Mouse (Mus musculus): ENCODE results near the gene Kng1. TPM values are rescaled to one million over a fixed set of nuclear protein-coding genes. Genes with fewer than 3 reads are reported as not detected.

The Kng1 gene
- polyA plus RNA-seq, 1 experiment from 2014 or later, result not detected

- no peaks in the 10 kb centered on the region for H3K9me3 ChIP-seq (ENCODE audit: control insufficient read depth, low read length)
- ATAC-seq (ENCODE audit: insufficient number of reproducible peaks, insufficient read depth, low FRiP score, low read depth), result no peak
- peak overlapping the region; percentile 96 for H3K4me2 ChIP-seq (ENCODE audit: low read length)
- H3K9ac ChIP-seq (ENCODE audit: low read length), result peak overlapping the region; percentile 99
- H3K4me3 ChIP-seq (ENCODE audit: control insufficient read depth in 1 of 2, insufficient read depth in 1 of 2, low read depth in 1 of 2, low read length in 2 of 2), result peak overlapping the region; percentile 84 to 98; a peak in 3 of 4 replicates
- no peaks in the 10 kb centered on the region for H3K27me3 ChIP-seq (ENCODE audit: control insufficient read depth, insufficient read depth, low read length)
- peak overlapping the region in 1 of 2 experiments; percentile 99; a peak in 2 of 4 replicates for H3K27ac ChIP-seq (replicated peaks in 1 of 2; ENCODE audit: control insufficient read depth in 1 of 2, insufficient read depth in 1 of 2, low read depth in 2 of 2, low read length in 2 of 2)
- 3% methylated on average over 5 of the region's 5 CpGs for WGBS
- peaks cover 54% of the 10 kb centered on the region for H3K36me3 ChIP-seq (ENCODE audit: control insufficient read depth, insufficient read depth, low read length)
- peaks cover 0 to 19% of the 10 kb centered on the region in 2 experiments; a peak in 2 of 4 replicates for H3K4me1 ChIP-seq (ENCODE audit: control insufficient read depth in 2 of 2, insufficient read depth in 2 of 2, low read length in 2 of 2)
Observed at GRCm38 (mm10) chr16:23108943-23109342, 51.3 kb downstream of the Kng1 start.

DNA sequence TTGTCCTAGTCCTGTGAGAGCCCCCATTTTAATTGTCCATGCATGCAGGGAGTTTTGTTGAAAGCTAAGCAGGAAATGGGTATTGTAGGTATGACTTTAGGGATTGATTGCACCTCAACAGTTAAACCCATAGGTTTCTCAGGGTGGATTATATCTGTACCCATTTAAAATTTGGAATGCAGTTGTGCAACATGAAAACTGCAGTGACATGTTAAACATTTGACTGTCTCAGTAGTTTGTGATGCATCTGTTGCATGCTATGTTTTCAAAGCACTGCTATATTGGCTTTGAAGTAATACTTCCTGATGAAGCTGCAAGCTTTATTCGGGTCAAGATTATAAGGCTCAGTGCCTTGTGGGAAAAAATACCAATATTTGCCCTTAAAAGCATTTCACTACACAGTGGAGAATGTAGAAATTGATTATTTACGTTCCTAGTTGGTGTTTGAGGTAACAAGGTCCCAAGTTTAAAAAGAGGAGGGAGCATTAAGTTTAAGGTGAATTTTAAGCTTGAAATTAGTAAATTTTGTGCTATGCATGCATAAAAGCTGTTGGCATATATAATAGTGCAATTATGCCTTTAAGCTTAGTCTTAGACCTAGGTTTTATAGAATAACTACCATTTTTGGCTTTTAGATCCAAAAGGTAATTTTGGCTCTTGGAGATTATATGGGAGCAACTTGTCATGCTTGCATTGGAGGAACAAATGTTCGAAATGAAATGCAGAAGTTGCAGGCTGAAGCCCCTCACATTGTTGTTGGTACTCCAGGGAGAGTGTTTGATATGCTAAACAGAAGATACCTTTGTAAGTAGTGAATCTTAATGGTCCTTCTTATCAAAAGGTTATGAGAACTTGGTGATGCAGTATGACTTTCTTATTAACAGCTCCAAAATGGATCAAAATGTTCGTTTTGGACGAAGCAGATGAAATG, 52.0 kb downstream of the Kng1 start:
- no peak for ATAC-seq (ENCODE audit: insufficient number of reproducible peaks, insufficient read depth, low FRiP score, low read depth)
- H3K4me1 ChIP-seq (ENCODE audit: control insufficient read depth in 2 of 2, insufficient read depth in 2 of 2, low read length in 2 of 2), result peaks cover 0 to 19% of the 10 kb centered on the region in 2 experiments; a peak in 2 of 4 replicates
- H3K4me2 ChIP-seq (ENCODE audit: low read length), result peak overlapping the region; percentile 96
- peaks cover 61% of the 10 kb centered on the region for H3K36me3 ChIP-seq (ENCODE audit: control insufficient read depth, insufficient read depth, low read length)
- H3K27me3 ChIP-seq (ENCODE audit: control insufficient read depth, insufficient read depth, low read length), result no peaks in the 10 kb centered on the region
- H3K9me3 ChIP-seq (ENCODE audit: control insufficient read depth, low read length), result no peaks in the 10 kb centered on the region
- peak overlapping the region; percentile 84 to 98; a peak in 3 of 4 replicates for H3K4me3 ChIP-seq (ENCODE audit: control insufficient read depth in 1 of 2, insufficient read depth in 1 of 2, low read depth in 1 of 2, low read length in 2 of 2)
- H3K27ac ChIP-seq (replicated peaks in 1 of 2; ENCODE audit: control insufficient read depth in 1 of 2, insufficient read depth in 1 of 2, low read depth in 2 of 2, low read length in 2 of 2), result peak overlapping the region in 1 of 2 experiments; percentile 99; a peak in 2 of 4 replicates
- peak overlapping the region; percentile 99 for H3K9ac ChIP-seq (ENCODE audit: low read length)
- WGBS, result 52% methylated on average over 5 of the region's 5 CpGs

DNA sequence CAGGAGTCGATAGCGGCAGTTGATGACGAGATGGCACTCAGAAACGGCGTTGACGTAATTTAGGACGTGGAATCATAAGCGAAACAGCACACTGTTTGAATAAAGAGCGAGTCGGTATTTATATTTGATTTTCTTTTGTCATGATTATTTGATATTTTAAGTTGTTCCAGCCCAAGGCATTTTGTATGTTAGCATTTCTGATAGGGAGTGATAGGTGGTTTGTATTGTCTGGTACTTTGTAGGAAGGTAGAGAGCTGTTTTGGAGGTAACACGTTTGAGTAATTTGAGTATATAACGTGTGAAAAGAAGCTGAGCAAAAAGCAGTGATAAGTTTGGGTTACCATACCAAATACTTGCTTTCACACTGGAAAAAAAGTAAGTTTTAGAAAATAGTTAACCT, 54.7 kb downstream of the Kng1 start:
- Histone ChIP-seq H3K9ac (ENCODE audit: low read length) (no peak overlapping the region; the same call in 1 of the 2 replicates), H3K27me3 (ENCODE audit: control insufficient read depth, insufficient read depth, low read length) (no peaks in the 10 kb centered on the region), H3K4me2 (ENCODE audit: low read length) (no peak overlapping the region), H3K36me3 (ENCODE audit: control insufficient read depth, insufficient read depth, low read length) (peaks cover 85% of the 10 kb centered on the region), H3K4me3 (ENCODE audit: control insufficient read depth in 1 of 2, insufficient read depth in 1 of 2, low read depth in 1 of 2, low read length in 2 of 2) (no peak overlapping the region), H3K9me3 (ENCODE audit: control insufficient read depth, low read length) (no peaks in the 10 kb centered on the region), H3K4me1 (ENCODE audit: control insufficient read depth in 2 of 2, insufficient read depth in 2 of 2, low read length in 2 of 2) (peaks cover 0 to 14% of the 10 kb centered on the region in 2 experiments; a peak in 2 of 4 replicates), H3K27ac (replicated peaks in 1 of 2; ENCODE audit: control insufficient read depth in 1 of 2, insufficient read depth in 1 of 2, low read depth in 2 of 2, low read length in 2 of 2) (no peak overlapping the region)
- WGBS, result 79% methylated on average over 12 of the region's 12 CpGs
- ATAC-seq (ENCODE audit: insufficient number of reproducible peaks, insufficient read depth, low FRiP score, low read depth), result no peak

DNA sequence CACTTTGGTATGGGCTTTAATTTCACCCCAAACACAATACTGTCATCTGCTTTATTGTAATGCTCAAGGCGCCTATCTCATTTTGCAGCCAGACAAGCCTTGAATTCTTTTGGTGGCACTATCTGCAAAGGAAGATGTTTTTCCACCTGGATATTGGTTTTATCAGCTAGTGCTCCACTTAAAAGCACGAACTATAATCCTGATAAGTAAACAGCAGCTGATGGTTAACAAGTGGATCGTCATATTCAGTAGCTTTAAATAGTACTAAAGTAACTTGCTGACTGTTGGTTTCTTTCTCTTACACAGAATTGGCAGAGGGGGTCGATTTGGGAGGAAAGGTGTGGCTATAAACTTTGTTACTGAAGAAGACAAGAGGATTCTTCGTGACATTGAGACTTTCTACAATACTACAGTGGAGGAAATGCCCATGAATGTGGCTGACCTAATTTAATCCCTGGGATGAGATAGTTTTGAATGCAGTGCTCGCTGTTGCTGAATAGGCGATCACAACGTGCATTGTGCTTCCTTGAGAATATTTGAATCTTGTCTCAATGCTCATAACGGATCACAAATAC, 55.3 kb downstream of the Kng1 start:
- Histone ChIP-seq H3K36me3 (ENCODE audit: control insufficient read depth, insufficient read depth, low read length) (peaks cover 91% of the 10 kb centered on the region), H3K27ac (replicated peaks in 1 of 2; ENCODE audit: control insufficient read depth in 1 of 2, insufficient read depth in 1 of 2, low read depth in 2 of 2, low read length in 2 of 2) (no peak overlapping the region), H3K9ac (ENCODE audit: low read length) (no peak overlapping the region), H3K27me3 (ENCODE audit: control insufficient read depth, insufficient read depth, low read length) (no peaks in the 10 kb centered on the region), H3K4me3 (ENCODE audit: control insufficient read depth in 1 of 2, insufficient read depth in 1 of 2, low read depth in 1 of 2, low read length in 2 of 2) (no peak overlapping the region), H3K4me2 (ENCODE audit: low read length) (no peak overlapping the region), H3K9me3 (ENCODE audit: control insufficient read depth, low read length) (no peaks in the 10 kb centered on the region), H3K4me1 (ENCODE audit: control insufficient read depth in 2 of 2, insufficient read depth in 2 of 2, low read length in 2 of 2) (peaks cover 0 to 14% of the 10 kb centered on the region in 2 experiments; a peak in 2 of 4 replicates)
- 33% methylated on average over 9 of the region's 9 CpGs for WGBS
- no peak for ATAC-seq (ENCODE audit: insufficient number of reproducible peaks, insufficient read depth, low FRiP score, low read depth)

DNA sequence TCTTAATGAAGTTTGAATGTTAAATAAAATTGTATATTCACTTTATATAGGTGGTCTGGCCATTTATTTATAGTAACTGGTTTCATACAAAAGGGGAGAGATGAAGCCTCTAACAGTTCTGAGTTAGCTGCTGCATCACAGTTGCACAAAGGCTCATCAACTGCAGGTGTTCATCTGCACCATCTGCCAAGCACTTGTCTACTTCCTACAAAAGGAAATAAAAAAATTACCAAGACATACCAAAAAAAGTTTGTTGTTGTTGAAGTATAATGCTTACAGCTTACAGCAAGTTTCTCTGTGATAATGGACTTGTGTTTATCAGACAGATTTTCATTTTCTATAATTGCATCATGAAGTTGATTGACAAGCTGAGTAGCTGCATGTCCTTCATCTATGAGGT, 56.2 kb downstream of the Kng1 start:
- peaks cover 0 to 14% of the 10 kb centered on the region in 2 experiments; a peak in 2 of 4 replicates for H3K4me1 ChIP-seq (ENCODE audit: control insufficient read depth in 2 of 2, insufficient read depth in 2 of 2, low read length in 2 of 2)
- H3K9me3 ChIP-seq (ENCODE audit: control insufficient read depth, low read length), result no peaks in the 10 kb centered on the region
- H3K4me2 ChIP-seq (ENCODE audit: low read length), result no peak overlapping the region
- H3K9ac ChIP-seq (ENCODE audit: low read length), result no peak overlapping the region
- peaks cover 93% of the 10 kb centered on the region for H3K36me3 ChIP-seq (ENCODE audit: control insufficient read depth, insufficient read depth, low read length)
- no peak for ATAC-seq (ENCODE audit: insufficient number of reproducible peaks, insufficient read depth, low FRiP score, low read depth)
- H3K4me3 ChIP-seq (ENCODE audit: control insufficient read depth in 1 of 2, insufficient read depth in 1 of 2, low read depth in 1 of 2, low read length in 2 of 2), result no peak overlapping the region
- no peaks in the 10 kb centered on the region for H3K27me3 ChIP-seq (ENCODE audit: control insufficient read depth, insufficient read depth, low read length)
- no peak overlapping the region for H3K27ac ChIP-seq (replicated peaks in 1 of 2; ENCODE audit: control insufficient read depth in 1 of 2, insufficient read depth in 1 of 2, low read depth in 2 of 2, low read length in 2 of 2)

GRCm38 (mm10) chr16:23114339-23115171, 56.9 kb downstream of the Kng1 start:
- H3K27me3 ChIP-seq (ENCODE audit: control insufficient read depth, insufficient read depth, low read length), result no peaks in the 10 kb centered on the region
- 60% methylated on average over 5 of the region's 5 CpGs for WGBS
- peaks cover 91% of the 10 kb centered on the region for H3K36me3 ChIP-seq (ENCODE audit: control insufficient read depth, insufficient read depth, low read length)
- no peak overlapping the region for H3K4me3 ChIP-seq (ENCODE audit: control insufficient read depth in 1 of 2, insufficient read depth in 1 of 2, low read depth in 1 of 2, low read length in 2 of 2)
- no peak overlapping the region for H3K4me2 ChIP-seq (ENCODE audit: low read length)
- H3K27ac ChIP-seq (replicated peaks in 1 of 2; ENCODE audit: control insufficient read depth in 1 of 2, insufficient read depth in 1 of 2, low read depth in 2 of 2, low read length in 2 of 2), result no peak overlapping the region
- H3K9ac ChIP-seq (ENCODE audit: low read length), result no peak overlapping the region
- no peaks in the 10 kb centered on the region for H3K9me3 ChIP-seq (ENCODE audit: control insufficient read depth, low read length)
- no peak for ATAC-seq (ENCODE audit: insufficient number of reproducible peaks, insufficient read depth, low FRiP score, low read depth)
- peaks cover 0 to 8% of the 10 kb centered on the region in 2 experiments; a peak in 2 of 4 replicates for H3K4me1 ChIP-seq (ENCODE audit: control insufficient read depth in 2 of 2, insufficient read depth in 2 of 2, low read length in 2 of 2)

DNA sequence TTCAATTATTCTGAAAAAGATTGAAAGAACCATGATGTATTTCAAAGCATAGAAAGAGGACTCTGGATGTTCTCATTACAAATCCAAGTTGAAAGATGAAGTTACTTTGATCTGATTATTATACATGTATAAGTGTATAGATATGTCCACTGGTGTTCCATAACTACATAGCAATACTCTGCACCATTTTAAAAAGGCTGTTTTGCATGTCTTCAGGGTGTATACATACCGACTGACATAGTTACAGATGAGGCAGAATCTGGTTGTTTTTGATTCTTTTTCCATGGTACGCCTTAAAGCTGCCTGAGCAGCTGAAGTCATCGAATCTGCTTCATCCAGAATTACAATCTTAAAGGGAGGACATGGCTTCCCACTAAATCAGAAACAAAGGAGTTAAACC, 57.8 kb downstream of the Kng1 start:
- H3K9ac ChIP-seq (ENCODE audit: low read length), result no peak overlapping the region
- H3K4me3 ChIP-seq (ENCODE audit: control insufficient read depth in 1 of 2, insufficient read depth in 1 of 2, low read depth in 1 of 2, low read length in 2 of 2), result no peak overlapping the region
- H3K4me2 ChIP-seq (ENCODE audit: low read length), result no peak overlapping the region
- H3K36me3 ChIP-seq (ENCODE audit: control insufficient read depth, insufficient read depth, low read length), result peaks cover 90% of the 10 kb centered on the region
- H3K27ac ChIP-seq (replicated peaks in 1 of 2; ENCODE audit: control insufficient read depth in 1 of 2, insufficient read depth in 1 of 2, low read depth in 2 of 2, low read length in 2 of 2), result no peak overlapping the region
- H3K9me3 ChIP-seq (ENCODE audit: control insufficient read depth, low read length), result no peaks in the 10 kb centered on the region
- no peaks in the 10 kb centered on the region; a peak in 1 of 4 replicates for H3K4me1 ChIP-seq (ENCODE audit: control insufficient read depth in 2 of 2, insufficient read depth in 2 of 2, low read length in 2 of 2)
- H3K27me3 ChIP-seq (ENCODE audit: control insufficient read depth, insufficient read depth, low read length), result no peaks in the 10 kb centered on the region
- no peak for ATAC-seq (ENCODE audit: insufficient number of reproducible peaks, insufficient read depth, low FRiP score, low read depth)
- WGBS, result 77% methylated on average over 3 of the region's 3 CpGs

Measured in heart, embryonic 14.5 days (tissue).